Mouse (Mus musculus) E14TG2a.4 (cell line): ENCODE results near the gene Plpp7.

Experiments
- H3K27me3 ChIP-seq: 2 replicates; pipeline ENCODE4 v1.6.1; 2014; ENCODE audit warnings: low read length, control low read depth; ENCODE audit not compliant: insufficient read depth
- H3K36me3 ChIP-seq: 2 replicates; pipeline ENCODE4 v1.6.1; 2014; ENCODE audit warnings: low read length, control low read depth; ENCODE audit not compliant: insufficient read depth
- H3K4me1 ChIP-seq: replicated peaks from 2 replicates; pipeline ENCODE4 v1.6.1; 2014; ENCODE audit warnings: low read depth, low read length, control low read depth
- H3K4me3 ChIP-seq: replicated peaks from 2 replicates; pipeline ENCODE4 v1.5.1; 2014; ENCODE audit warnings: mild to moderate bottlenecking, low read length
- H3K9me3 ChIP-seq: 2 replicates; pipeline ENCODE4 v1.6.1; 2014; ENCODE audit warnings: low read length, control low read depth
- CTCF ChIP-seq: conservative IDR thresholded peaks from 2 replicates; pipeline ENCODE4 v1.5.1; 2014; ENCODE audit warnings: low read length
- NANOG ChIP-seq: IDR thresholded peaks from 2 replicates; pipeline ENCODE4 v1.6.1; 2014; ENCODE audit warnings: borderline replicate concordance, low read length, mixed read lengths
- POU5F1 ChIP-seq: IDR thresholded peaks from 2 replicates; pipeline ENCODE4 v1.6.1; 2014; ENCODE audit warnings: low read length, borderline replicate concordance

Gene Plpp7

DNA sequence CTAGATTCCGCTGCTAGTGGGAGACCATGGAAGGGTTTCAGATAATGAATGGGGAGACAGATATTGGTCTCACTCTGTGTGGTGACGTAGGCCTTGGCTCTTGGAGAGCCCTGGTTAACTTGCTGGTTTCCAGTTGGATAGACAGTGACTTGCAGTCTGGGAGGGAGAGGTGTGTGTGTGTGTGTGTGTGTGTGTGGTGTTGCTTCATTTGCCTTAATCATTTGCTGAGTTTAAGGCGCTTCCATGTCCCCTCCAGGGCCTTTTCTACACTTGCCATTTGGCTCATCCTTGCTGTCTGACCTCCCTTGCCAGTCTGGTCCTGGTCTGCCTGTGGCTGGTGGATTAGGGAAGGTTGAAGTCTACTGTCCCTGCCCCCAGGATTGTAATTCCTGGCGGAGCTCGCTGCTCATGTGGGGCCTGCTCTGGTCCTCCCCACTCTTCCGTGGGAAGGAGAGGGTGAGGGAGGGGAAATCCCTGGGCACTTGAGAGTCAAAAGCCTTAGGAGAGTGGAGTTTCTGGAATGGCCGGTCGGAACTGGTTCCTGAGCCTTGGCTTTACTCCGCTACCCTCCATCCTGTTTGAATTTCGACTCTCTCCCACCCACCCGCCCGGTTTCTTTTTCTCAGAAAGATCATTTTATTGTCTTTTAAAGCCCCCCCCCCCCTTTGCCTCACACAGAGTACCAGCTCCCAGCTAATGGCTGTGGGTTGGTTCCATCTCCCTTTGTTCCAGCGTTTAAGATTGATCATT lies 57.9 kb downstream of the Plpp7 start:
- H3K9me3 ChIP-seq = no peaks in the 10 kb centered on the region
- peaks cover 17% of the 10 kb centered on the region for H3K36me3 ChIP-seq
- H3K4me1 ChIP-seq = peaks cover 81% of the 10 kb centered on the region
- no peaks in the 10 kb centered on the region for H3K27me3 ChIP-seq
- H3K4me3 ChIP-seq = peak overlapping the region; percentile 82
- no peak for TF ChIP-seq NANOG
- no peak for TF ChIP-seq CTCF
- TF ChIP-seq POU5F1 = no peak

DNA sequence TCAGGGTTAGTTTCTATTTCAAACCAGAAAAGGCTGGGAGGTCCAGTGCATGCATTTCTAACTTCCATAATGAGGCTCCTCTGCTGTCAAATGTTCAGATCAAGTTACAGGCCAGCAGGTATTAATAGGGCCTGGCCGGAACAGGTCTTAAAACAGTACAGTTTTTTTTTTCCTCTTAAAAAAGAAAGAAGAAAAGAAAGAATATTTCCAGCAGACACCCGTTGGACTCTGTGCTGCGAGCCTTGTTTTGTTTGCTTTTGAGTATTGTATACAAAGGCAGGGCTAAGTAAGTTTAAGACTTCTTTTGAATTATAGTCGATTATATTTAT lies 58.4 kb downstream of the Plpp7 start:
- Histone ChIP-seq H3K9me3 (no peaks in the 10 kb centered on the region), H3K36me3 (peaks cover 17% of the 10 kb centered on the region), H3K4me1 (peaks cover 82% of the 10 kb centered on the region), H3K4me3 (peak overlapping the region; percentile 64), H3K27me3 (no peaks in the 10 kb centered on the region)
- TF ChIP-seq NANOG (peak; percentile 45; the same call in 1 of the 2 replicates), CTCF (no peak), POU5F1 (no peak)

DNA sequence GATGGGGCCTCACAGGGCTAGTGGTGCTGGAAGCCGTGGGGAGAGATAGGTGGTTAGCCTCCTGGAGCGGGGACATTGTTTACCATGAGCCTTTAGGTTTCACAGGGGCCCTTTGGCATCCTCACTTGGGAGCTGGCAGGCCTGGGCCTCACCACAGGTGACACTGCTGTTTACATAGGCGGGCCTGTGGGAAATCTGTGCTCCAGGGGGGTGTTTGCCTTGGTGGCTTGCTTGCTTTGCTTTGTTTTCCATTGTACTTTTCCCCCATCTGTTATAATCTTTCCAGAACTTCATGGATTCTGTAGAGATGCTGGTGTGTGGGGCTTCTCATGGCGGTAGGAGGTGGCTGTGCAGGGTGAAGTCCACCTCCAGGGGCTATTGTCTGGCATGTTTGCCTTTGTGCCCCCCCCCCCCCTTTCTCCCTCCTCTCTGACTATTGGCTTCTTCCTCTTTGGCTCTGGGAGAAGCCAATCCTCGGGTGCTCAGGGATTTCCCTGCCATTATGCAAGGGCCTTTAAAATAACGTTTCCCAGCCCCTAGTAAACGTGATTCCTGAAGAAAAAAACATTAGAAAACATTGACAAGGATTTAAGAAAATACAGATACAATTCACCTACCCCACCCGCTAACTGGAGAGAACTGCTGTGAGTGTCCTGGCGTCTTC lies 59.1 kb downstream of the Plpp7 start:
- TF ChIP-seq POU5F1 (no peak), CTCF (no peak), NANOG (no peak)
- Histone ChIP-seq H3K27me3 (no peaks in the 10 kb centered on the region), H3K36me3 (peaks cover 17% of the 10 kb centered on the region), H3K9me3 (no peaks in the 10 kb centered on the region), H3K4me1 (peaks cover 87% of the 10 kb centered on the region), H3K4me3 (peak overlapping the region; percentile 64)

DNA sequence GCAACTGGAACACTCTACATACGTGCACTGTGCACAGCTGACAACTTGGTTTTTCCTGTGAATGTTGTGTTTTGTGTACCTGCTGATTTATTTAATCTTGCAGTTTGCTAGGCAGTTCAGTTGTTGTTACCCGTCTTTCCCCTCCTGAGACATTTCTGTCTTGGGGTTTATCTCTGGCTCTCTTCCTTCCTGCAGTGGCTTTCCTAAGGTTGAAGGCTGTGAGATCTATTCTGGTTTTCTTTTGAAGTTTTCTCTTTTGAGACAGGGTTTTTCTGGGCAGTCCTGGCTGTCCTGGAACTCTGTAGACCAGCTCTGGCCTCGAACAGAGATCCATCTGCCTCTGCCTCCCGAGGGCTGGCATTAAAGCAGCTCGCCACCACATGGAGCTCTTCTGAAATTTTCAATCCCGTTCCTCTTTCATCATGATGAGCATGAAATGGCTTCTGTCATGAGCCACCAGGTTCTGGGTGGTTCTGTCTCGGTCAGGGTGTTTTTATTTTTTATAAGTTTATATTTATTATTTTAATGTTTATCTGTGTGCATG lies 59.7 kb downstream of the Plpp7 start:
- H3K9me3 ChIP-seq = no peaks in the 10 kb centered on the region
- peaks cover 22% of the 10 kb centered on the region for H3K36me3 ChIP-seq
- TF ChIP-seq NANOG (no peak), POU5F1 (no peak), CTCF (no peak)
- peak overlapping the region; percentile 64 for H3K4me3 ChIP-seq
- H3K4me1 ChIP-seq = peaks cover 87% of the 10 kb centered on the region
- no peaks in the 10 kb centered on the region for H3K27me3 ChIP-seq

DNA sequence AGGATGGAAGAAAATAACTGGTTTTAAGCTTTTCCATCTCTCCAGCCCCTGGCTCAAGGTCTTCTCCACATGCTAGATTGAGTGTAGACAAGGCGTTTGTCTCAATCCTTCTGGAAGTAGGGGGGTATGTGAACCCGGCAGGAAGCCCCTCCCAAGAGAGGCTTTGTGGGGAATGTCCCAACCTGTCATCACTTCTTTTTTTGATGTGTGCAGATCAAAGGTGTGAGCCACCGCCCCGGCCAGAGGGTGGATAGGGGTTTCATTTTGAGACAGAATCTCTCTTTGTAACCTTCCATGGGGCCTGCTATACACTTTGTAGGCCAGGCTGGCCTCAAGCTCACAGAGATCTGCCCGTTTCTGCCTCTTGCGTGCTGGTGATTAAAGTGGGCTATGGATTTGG lies 60.3 kb downstream of the Plpp7 start:
- H3K4me1 ChIP-seq = peaks cover 87% of the 10 kb centered on the region
- H3K27me3 ChIP-seq = no peaks in the 10 kb centered on the region
- H3K4me3 ChIP-seq = peak overlapping the region; percentile 64
- peaks cover 27% of the 10 kb centered on the region for H3K36me3 ChIP-seq
- TF ChIP-seq POU5F1 (no peak), CTCF (no peak), NANOG (no peak)
- H3K9me3 ChIP-seq = no peaks in the 10 kb centered on the region

DNA sequence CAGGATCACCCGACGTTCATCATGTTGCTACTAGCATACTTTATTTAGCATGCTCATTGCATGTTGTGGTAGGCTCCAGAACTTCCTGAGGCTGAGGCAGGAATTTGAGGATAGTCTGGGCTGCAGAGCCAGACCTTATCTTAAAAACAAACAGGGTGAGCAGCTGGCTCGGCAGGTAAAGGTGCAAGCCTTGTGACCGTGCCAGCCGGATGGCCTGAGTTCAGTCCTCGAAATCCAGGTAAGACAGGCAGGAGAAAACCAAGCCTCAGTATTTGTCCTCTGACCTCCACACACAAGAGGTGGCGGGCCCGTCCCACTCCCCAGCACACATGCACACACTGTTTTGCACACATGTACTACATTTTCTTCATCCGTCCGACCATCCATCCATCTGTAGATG lies 61.3 kb downstream of the Plpp7 start:
- Histone ChIP-seq H3K9me3 (0 out of 2 replicates have a peak, but pooled peaks cover 2% of the 10 kb centered on the region), H3K4me3 (peak overlapping the region; percentile 64), H3K36me3 (peaks cover 32% of the 10 kb centered on the region), H3K4me1 (peaks cover 96% of the 10 kb centered on the region), H3K27me3 (no peaks in the 10 kb centered on the region)
- TF ChIP-seq NANOG = no peak
- no peak for TF ChIP-seq POU5F1
- no peak for TF ChIP-seq CTCF

DNA sequence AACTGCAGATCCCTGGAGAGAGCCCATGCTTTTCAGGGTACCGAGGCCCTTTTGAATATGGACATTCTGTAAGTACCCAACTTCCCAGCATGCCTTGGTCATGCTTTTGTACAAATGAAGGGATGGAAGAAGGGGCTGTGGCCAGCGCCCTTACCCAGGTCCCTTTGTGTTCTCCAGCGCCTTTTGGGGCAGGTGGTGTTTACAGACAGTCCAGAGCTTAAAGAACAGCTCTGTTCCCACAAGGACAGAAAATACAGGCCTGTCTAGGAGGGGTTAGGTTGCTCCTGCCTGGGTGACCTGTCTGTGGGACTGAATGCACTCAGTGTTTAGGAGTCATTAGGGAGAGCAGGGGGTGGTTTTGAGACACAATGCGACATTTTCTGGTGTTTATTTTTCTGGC lies 62.0 kb downstream of the Plpp7 start:
- H3K4me1 ChIP-seq = peaks cover 97% of the 10 kb centered on the region
- H3K9me3 ChIP-seq = 0 out of 2 replicates have a peak, but pooled peaks cover 2% of the 10 kb centered on the region
- peak overlapping the region; percentile 64 for H3K4me3 ChIP-seq
- H3K36me3 ChIP-seq = peaks cover 31% of the 10 kb centered on the region
- no peaks in the 10 kb centered on the region for H3K27me3 ChIP-seq
- TF ChIP-seq CTCF = no peak
- no peak for TF ChIP-seq POU5F1
- no peak for TF ChIP-seq NANOG

DNA sequence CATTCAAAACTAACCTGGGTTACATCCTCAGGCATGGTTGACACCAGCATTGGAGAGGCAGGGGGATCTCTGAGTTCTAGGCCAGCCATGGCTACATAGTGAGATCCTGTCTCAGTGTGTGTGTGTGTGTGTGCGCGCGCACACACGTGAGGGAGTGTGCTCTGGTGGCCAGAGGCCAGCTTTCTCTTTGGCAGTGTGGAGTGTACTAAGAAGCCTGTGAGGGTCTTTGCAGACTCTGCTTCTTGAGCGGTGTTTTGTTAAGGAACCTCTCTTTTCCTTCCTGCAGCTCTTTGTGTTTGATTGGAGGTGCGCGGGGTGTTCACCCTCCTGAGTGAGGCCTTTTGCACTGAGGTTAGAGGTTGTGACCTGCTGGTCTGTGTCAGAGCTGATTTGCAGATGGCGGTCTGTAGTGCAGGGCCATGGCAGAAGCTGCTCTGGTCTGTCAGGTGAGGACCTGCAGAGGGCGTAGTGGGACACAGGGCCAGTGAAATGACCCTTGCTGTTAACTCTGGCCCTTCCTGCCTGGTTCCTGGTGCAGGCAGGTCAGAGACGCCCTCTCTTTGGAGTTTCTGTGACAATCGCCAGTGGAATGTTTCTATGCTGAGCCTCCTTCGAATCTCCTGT lies 63.4 kb downstream of the Plpp7 start:
- TF ChIP-seq CTCF (peak; percentile 18; the same call in 1 of the 2 replicates), POU5F1 (no peak)
- Histone ChIP-seq H3K36me3 (peaks cover 29% of the 10 kb centered on the region), H3K4me1 (peaks cover 97% of the 10 kb centered on the region), H3K9me3 (0 out of 2 replicates have a peak, but pooled peaks cover 2% of the 10 kb centered on the region), H3K4me3 (peak overlapping the region; percentile 60), H3K27me3 (no peaks in the 10 kb centered on the region)
